Mouse (Mus musculus) C2C12 (cell line): Measurements from ENCODE around the gene Sorcs2.

Experiments
- CEBPB ChIP-seq: IDR thresholded peaks from one replicate; pipeline ENCODE4 v1.6.1; 2011; ENCODE audit warnings: low read depth, mild to moderate bottlenecking, control low read depth, moderate library complexity
- CTCF ChIP-seq: IDR thresholded peaks from one replicate; pipeline ENCODE4 v1.5.1; 2011; ENCODE audit not compliant: control insufficient read depth, insufficient read depth, insufficient read length
- MAX ChIP-seq: IDR thresholded peaks from one replicate; pipeline ENCODE4 v1.6.1; 2011; ENCODE audit warnings: mild to moderate bottlenecking, control low read depth
- MYOG ChIP-seq: IDR thresholded peaks from one replicate; pipeline ENCODE4 v1.6.1; 2011; ENCODE audit not compliant: control insufficient read depth, insufficient read length; ENCODE audit errors: extremely low read depth
- USF1 ChIP-seq: IDR thresholded peaks from one replicate; pipeline ENCODE4 v1.6.1; 2011; ENCODE audit warnings: low read depth, mild to moderate bottlenecking, control low read depth, moderate library complexity

DNA sequence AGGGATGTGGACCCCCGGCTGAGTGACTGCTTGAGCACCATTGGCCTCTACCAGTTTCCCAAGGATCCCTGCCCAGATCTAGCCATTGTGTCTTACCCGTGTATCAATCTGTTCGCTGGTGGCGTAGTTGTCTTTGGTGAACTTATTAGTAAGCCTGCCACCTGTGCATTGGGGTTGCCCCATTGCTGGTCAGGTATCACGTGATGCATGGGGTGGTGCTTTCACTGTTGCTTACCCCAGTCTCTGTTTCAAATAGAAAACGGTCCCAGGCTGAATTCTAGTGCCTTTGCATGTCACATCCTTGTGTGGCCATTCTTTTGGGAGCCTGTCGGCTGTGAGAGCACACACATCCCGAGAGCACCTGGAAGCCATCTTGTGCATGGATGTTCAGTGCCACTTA lies 409.9 kb downstream of the Sorcs2 start:
- no peak for TF ChIP-seq USF1
- no peak for TF ChIP-seq CTCF
- TF ChIP-seq MYOG, result no peak
- no peak for TF ChIP-seq MAX
- no peak for TF ChIP-seq CEBPB
